Mouse (Mus musculus) midbrain, embryonic 13.5 days (tissue): ENCODE results near the gene Plekhh2. TPM values are rescaled to one million over a fixed set of nuclear protein-coding genes. Genes with fewer than 3 reads are reported as not detected.

Source experiments
- ATAC-seq: fragments of 200-750 bp; cut with Nextera tagmentation; 2 replicates; pipeline ENCODE4 v1.8.0; 2017; ENCODE audit warnings: mild to moderate bottlenecking, moderate TSS enrichment, moderate library complexity
- H3K27ac ChIP-seq: fragments of 300-500 bp; sonication (generic); 2 replicates; pipeline ENCODE4 v1.5.1; 2015; ENCODE audit warnings: inconsistent platforms, mild to moderate bottlenecking, moderate library complexity
- H3K27me3 ChIP-seq: fragments of 300-500 bp; sonication (generic); 2 replicates; pipeline ENCODE4 v1.6.1; 2015; ENCODE audit warnings: mild to moderate bottlenecking, inconsistent platforms
- H3K36me3 ChIP-seq: fragments of 300-500 bp; sonication (generic); 2 replicates; pipeline ENCODE4 v1.6.1; 2015; ENCODE audit warnings: mild to moderate bottlenecking, inconsistent platforms
- H3K4me1 ChIP-seq: fragments of 300-500 bp; sonication (generic); replicated peaks from 2 replicates; pipeline ENCODE4 v1.6.1; 2015; ENCODE audit warnings: inconsistent platforms
- H3K4me2 ChIP-seq: fragments of 300-500 bp; sonication (generic); replicated peaks from 2 replicates; pipeline ENCODE4 v1.6.1; 2015; ENCODE audit warnings: moderate library complexity, mild to moderate bottlenecking, inconsistent platforms
- H3K4me3 ChIP-seq: fragments of 300-500 bp; sonication (generic); replicated peaks from 2 replicates; pipeline ENCODE4 v1.5.1; 2015; ENCODE audit warnings: mild to moderate bottlenecking, inconsistent platforms
- H3K9ac ChIP-seq: fragments of 300-500 bp; sonication (generic); replicated peaks from 2 replicates; pipeline ENCODE4 v1.6.1; 2015; ENCODE audit warnings: mild to moderate bottlenecking, inconsistent platforms
- H3K9me3 ChIP-seq: fragments of 300-500 bp; sonication (generic); 2 replicates; pipeline ENCODE4 v1.6.1; 2016; ENCODE audit warnings: mild to moderate bottlenecking, inconsistent platforms
- WGBS: fragments of 180-500 bp; shearing (Covaris S2); methylation state at CpG from one replicate; pipeline ENCODE4 v1.1.7; 2015; 5-methylcytosine and 5-hydroxymethylcytosine counted together
- polyA plus RNA-seq: library from polyadenylated mRNA; unstranded; fragments of >200 nt; fragmentation: Nextera tagmentation; extraction: Ambion mirVana; gene quantifications from 2 replicates; pipeline ENCODE4 v1.2.1, GENCODE M21; 2015

Plekhh2 gene
- polyA plus RNA-seq, 1 experiment from 2014 or later = 1.7 TPM

DNA sequence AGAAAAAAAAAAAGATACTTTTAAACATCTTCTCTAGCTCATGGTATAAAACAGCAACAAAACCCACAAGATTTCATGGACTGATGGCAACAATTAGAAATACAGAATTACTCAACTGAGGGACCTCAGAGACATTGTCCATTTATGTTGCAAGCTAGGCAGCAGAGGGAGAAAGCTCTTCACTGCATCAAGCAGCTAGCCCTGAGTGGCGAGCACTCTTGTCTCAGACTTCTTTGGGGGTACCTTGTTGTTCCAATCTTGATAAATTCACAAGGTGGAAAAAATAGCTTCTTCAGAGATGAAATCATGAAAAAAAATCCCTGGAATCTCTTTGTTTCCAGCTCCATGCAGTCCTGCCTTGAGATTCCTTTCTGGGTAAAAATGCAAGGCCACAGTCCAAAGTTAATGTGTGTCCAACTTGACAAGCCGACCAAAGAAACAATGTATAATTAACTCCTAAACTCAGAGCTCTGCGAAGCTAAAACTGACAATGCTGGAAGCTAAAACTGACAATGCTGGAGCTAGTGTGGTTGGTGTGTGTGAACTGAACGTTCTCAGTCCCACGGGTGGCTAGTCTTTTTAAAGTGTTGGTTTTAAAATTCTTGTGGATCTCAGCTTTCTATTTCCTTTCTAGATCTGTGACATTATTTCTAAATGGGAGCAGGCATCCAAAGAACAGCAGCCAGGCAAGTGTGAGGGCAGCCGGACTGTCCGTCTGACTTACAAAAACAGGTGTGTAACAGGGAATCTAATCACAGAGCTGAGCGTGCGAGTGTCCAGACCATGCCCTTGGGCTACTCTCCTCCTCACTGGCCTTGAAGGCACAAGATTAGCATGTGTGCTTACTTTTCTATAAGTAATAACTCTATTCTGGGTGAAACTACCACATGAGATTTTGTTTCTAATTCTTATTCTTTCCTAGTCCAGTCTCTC lies 88.6 kb downstream of the Plekhh2 start:
- Histone ChIP-seq H3K27me3 (no peaks in the 10 kb centered on the region), H3K4me1 (peaks cover 12% of the 10 kb centered on the region), H3K4me2 (no peak overlapping the region), H3K27ac (no peak overlapping the region), H3K9ac (no peak overlapping the region), H3K9me3 (no peaks in the 10 kb centered on the region), H3K4me3 (no peak overlapping the region), H3K36me3 (no peaks in the 10 kb centered on the region)
- ATAC-seq = no peak
- WGBS = 87% methylated on average over 9 of the region's 9 CpGs

DNA sequence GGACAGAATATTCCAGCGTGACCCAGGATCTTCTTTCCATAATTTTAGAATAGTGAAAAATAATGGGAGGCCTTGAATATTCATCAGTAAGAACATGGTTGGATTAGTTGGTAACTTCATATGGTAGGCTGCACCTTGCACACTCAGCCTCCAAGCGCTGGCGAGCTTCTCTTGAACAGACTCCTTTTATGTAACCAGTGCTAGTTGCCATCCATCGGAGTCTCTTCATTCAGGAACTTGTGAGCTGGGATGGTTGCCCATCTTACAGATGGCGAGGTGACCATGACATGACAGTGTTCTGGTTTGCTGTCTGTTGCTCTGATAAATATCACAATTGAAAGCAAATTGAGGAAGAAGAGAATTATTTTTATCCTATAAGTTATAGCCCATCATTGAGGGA lies 90.1 kb downstream of the Plekhh2 start:
- no peaks in the 10 kb centered on the region for H3K9me3 ChIP-seq
- no peak overlapping the region for H3K9ac ChIP-seq
- H3K4me1 ChIP-seq = peaks cover under 1% of the 10 kb centered on the region
- no peak overlapping the region for H3K4me3 ChIP-seq
- H3K4me2 ChIP-seq = no peak overlapping the region
- 92% methylated on average over 5 of the region's 5 CpGs for WGBS
- H3K36me3 ChIP-seq = no peaks in the 10 kb centered on the region
- no peaks in the 10 kb centered on the region for H3K27me3 ChIP-seq
- no peak for ATAC-seq
- no peak overlapping the region for H3K27ac ChIP-seq

DNA sequence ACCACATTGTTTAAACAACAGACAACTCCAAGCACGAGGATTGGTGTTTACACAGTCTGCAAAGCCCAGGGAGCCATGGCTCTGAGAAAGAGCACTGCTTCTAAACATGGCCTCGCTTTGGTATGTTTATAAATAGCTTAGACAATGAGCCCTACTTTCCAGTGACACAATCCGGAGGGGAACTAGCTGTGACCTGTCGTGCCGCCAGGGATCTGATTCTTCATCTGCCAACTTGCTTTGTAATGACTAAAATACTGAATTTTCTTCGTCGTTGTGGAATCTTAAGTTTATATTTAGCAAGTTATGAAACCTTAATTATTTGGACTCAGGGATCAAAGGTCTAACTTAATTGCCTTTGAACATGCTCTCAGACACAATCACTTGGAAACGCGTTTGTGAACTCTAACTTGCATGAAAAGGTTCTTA lies 91.5 kb downstream of the Plekhh2 start:
- Histone ChIP-seq H3K4me2 (no peak overlapping the region), H3K9ac (no peak overlapping the region), H3K9me3 (no peaks in the 10 kb centered on the region), H3K4me1 (no peaks in the 10 kb centered on the region), H3K36me3 (no peaks in the 10 kb centered on the region), H3K27ac (no peak overlapping the region), H3K4me3 (no peak overlapping the region), H3K27me3 (no peaks in the 10 kb centered on the region)
- no peak for ATAC-seq
- 74% methylated on average over 9 of the region's 9 CpGs for WGBS

DNA sequence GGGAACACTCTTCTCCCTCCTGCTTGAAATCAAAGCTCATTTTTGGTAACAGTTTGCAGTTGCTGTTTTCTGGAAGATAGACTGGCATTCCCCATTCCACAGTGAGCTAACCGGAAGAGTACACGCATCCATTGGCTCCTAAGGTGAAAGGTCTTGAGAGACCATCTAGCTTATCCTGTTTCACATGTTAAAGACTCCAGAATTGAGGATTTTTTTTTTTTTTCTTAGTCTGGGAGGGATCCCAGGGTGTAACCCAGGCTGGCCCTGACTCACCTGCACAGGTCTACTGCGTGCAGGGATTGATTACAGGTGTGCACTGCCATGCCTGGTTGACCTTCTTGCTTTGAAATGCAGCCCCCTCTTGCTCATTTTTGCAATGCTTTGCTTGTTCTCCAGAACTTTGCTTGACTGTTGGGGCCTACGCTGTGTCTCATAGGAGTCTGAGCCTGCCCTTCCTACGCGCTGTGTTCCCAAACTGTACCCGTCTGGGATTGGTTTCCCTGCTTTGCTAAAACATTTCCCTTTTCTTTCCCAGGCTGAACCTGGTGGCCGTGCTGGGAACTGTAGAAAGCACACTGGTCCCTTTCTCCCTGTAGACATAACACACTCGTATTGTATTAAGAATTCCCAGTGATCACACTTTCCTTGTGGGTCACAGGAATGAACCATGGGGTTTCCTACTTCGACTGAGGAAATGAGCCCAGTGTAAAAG lies 92.2 kb downstream of the Plekhh2 start:
- H3K27ac ChIP-seq = no peak overlapping the region
- H3K9ac ChIP-seq = no peak overlapping the region
- no peak overlapping the region for H3K4me3 ChIP-seq
- WGBS = 89% methylated on average over 10 of the region's 10 CpGs
- H3K4me2 ChIP-seq = no peak overlapping the region
- H3K36me3 ChIP-seq = no peaks in the 10 kb centered on the region
- H3K9me3 ChIP-seq = no peaks in the 10 kb centered on the region
- ATAC-seq = no peak
- H3K4me1 ChIP-seq = no peaks in the 10 kb centered on the region
- H3K27me3 ChIP-seq = no peaks in the 10 kb centered on the region

DNA sequence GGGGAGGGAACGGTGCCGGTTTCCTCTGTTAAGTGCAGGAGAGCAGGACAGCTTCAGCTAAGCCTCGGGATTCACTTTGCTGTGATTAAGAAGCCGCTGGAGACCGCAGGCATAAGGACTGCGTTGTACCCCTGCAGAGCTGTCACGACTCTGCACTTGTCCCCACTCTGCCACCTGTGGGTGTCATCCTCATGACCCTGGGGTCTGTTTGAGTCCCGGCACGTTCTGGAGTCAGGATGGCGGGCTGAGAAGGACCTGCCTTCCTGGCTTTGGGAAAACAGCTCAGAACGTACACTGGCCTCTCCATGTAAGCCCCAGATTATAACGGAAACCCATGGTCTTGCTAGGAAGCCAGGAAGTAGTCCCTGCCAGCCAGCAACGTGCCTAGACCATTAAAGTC lies 95.3 kb downstream of the Plekhh2 start:
- H3K4me3 ChIP-seq = no peak overlapping the region
- 47% methylated on average over 13 of the region's 13 CpGs for WGBS
- H3K27ac ChIP-seq = no peak overlapping the region
- H3K4me1 ChIP-seq = no peaks in the 10 kb centered on the region
- peaks cover 1% of the 10 kb centered on the region; the same call in 1 of the 2 replicates for H3K36me3 ChIP-seq
- no peak overlapping the region for H3K9ac ChIP-seq
- H3K27me3 ChIP-seq = no peaks in the 10 kb centered on the region
- no peak overlapping the region for H3K4me2 ChIP-seq
- ATAC-seq = no peak
- no peaks in the 10 kb centered on the region for H3K9me3 ChIP-seq

DNA sequence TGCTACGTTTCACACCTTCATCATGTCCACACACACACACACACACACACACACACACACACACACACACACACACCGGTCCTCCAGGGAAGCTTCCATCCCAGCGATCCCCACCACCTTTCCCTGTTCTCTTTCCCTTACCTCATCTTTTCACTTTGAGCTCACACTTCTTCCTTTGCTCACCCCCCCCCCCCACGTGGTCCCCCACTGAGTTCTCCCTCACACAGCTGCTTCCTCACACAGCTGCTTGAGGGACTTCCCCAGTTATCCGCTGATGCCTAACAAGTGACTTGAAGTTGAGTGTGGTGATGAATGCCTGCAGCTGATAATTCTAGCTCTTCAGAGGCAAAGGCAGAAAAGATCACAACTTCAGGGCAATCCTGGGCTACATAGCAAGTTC lies 95.9 kb downstream of the Plekhh2 start:
- Histone ChIP-seq H3K4me2 (no peak overlapping the region), H3K4me1 (no peaks in the 10 kb centered on the region), H3K9ac (no peak overlapping the region), H3K36me3 (peaks cover 5% of the 10 kb centered on the region; the same call in 1 of the 2 replicates), H3K27me3 (no peaks in the 10 kb centered on the region), H3K9me3 (no peaks in the 10 kb centered on the region), H3K27ac (no peak overlapping the region), H3K4me3 (no peak overlapping the region)
- ATAC-seq = no peak
- WGBS = 75% methylated on average over 5 of the region's 5 CpGs

DNA sequence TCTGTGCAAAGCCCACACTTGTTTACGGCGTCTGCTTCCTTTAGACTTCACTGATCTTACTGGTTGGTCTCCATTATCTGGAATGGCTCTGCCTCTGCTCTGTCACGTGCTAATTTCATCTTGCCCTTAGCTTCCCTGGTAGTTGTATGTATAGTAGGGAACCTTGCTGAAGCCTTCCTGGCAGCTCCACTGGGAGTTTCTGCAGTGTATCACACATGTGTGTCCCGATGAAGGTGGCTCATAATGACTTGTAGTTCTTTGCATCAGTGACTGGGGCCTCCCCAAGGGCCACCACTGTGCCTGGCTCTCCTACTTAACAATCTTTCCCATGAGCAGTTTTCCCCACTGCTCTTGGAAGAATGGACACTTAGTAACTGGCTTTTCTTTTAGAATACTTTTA lies 96.9 kb downstream of the Plekhh2 start:
- H3K4me2 ChIP-seq = no peak overlapping the region
- 81% methylated on average over 4 of the region's 4 CpGs for WGBS
- no peak overlapping the region for H3K9ac ChIP-seq
- H3K4me1 ChIP-seq = no peaks in the 10 kb centered on the region
- H3K4me3 ChIP-seq = no peak overlapping the region
- ATAC-seq = no peak
- no peaks in the 10 kb centered on the region for H3K27me3 ChIP-seq
- H3K27ac ChIP-seq = no peak overlapping the region
- H3K36me3 ChIP-seq = peaks cover 7% of the 10 kb centered on the region; the same call in 1 of the 2 replicates
- no peaks in the 10 kb centered on the region; the same call in 1 of the 2 replicates for H3K9me3 ChIP-seq

DNA sequence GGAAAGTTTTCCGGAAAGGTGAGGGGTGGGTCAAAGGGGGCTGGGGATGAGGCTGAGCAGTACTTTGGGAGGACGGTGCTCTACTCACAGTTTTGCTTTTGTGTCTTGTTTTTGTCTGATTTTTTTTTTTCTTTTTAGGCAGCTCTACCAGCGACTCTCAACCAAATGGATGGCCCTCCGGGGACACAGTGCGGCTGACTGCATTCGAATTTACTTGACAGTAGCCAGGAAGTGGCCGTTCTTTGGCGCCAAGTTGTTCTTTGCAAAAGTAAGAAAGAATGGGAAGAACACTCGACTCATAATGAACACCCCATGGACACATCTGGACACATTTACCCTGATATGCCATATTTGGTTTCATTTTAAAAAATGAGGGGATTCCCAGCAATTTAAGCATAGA lies 99.8 kb downstream of the Plekhh2 start:
- H3K4me1 ChIP-seq = no peaks in the 10 kb centered on the region
- H3K36me3 ChIP-seq = peaks cover 14% of the 10 kb centered on the region
- H3K9ac ChIP-seq = no peak overlapping the region
- ATAC-seq = no peak
- no peak overlapping the region for H3K4me2 ChIP-seq
- H3K27ac ChIP-seq = no peak overlapping the region
- 93% methylated on average over 9 of the region's 9 CpGs for WGBS
- H3K4me3 ChIP-seq = no peak overlapping the region
- no peaks in the 10 kb centered on the region for H3K27me3 ChIP-seq
- no peaks in the 10 kb centered on the region; the same call in 1 of the 2 replicates for H3K9me3 ChIP-seq

DNA sequence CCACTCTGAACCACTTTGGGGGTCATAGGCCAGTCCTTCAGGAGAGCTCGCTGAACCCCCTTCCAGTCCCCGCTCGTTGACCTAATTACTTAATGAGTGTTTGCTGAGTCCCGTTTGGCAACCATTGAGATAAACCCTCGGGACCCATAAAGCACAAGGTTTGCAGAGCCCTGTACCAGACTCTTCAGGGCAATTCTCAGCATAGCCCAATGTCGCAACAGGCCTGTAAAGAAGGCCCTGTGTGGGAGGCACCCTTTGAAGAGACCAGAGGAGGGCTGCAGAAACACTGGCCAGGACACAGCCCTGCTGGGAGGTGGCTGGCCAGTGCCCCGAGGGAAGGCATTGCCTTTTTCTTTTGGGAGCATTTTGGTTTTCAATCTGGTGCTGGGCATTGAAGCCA lies 100.3 kb downstream of the Plekhh2 start:
- Histone ChIP-seq H3K9me3 (no peaks in the 10 kb centered on the region; the same call in 1 of the 2 replicates), H3K9ac (no peak overlapping the region), H3K36me3 (peaks cover 14% of the 10 kb centered on the region), H3K4me1 (no peaks in the 10 kb centered on the region), H3K4me2 (no peak overlapping the region), H3K27me3 (no peaks in the 10 kb centered on the region), H3K4me3 (no peak overlapping the region), H3K27ac (no peak overlapping the region)
- ATAC-seq = no peak
- 85% methylated on average over 7 of the region's 7 CpGs for WGBS

DNA sequence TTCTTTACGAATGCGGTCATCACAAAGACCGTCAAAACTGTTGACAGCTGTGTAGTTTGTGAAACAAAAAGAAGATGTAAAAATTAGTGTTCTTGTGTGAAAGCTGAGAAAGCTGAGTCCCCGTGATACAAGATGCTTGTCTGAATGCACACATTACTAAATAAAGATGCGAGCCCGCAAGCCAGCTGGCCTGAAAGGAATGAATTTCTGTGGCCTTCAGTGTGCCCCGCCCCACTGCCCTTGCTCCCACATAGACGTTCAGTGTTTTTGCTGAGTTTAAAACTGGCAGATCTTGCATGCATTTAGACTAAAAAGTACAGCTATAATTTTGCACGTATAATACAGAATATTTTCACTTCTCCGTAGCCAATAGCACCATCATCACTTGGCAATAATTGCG lies 104.1 kb downstream of the Plekhh2 start:
- Histone ChIP-seq H3K4me2 (no peak overlapping the region), H3K4me3 (no peak overlapping the region), H3K9me3 (no peaks in the 10 kb centered on the region; the same call in 1 of the 2 replicates), H3K27ac (no peak overlapping the region), H3K4me1 (no peaks in the 10 kb centered on the region), H3K36me3 (peaks cover 14% of the 10 kb centered on the region), H3K9ac (no peak overlapping the region), H3K27me3 (no peaks in the 10 kb centered on the region)
- no peak for ATAC-seq
- WGBS = 83% methylated on average over 11 of the region's 11 CpGs

DNA sequence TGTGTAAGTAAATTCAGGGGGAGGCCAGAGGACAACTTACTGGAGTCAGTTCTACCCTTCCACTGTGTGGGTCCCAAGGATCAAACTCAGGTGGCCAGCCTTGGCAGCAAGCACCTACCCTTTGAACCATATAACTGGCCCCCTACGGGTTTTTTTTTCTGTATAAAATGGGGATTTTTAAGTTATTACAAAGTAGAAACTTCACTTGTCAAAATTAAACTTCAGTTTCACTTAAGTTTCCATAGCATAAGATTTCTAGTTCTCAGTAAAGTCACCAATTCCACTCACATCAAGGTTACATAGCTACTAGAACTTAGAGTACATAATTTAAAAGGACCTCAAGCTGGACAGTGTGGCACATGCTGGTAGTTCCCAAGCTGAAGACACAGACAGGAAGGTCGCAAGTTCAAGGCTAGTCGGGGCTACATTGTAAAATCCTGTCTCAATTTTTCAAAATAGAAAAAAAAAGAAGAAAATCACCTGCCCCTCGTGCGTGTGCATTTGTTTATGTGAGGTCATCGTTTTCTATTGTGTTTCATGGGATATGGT lies 104.9 kb downstream of the Plekhh2 start:
- Histone ChIP-seq H3K4me1 (no peaks in the 10 kb centered on the region), H3K9me3 (no peaks in the 10 kb centered on the region; the same call in 1 of the 2 replicates), H3K27me3 (no peaks in the 10 kb centered on the region), H3K27ac (no peak overlapping the region), H3K36me3 (peaks cover 14% of the 10 kb centered on the region), H3K4me2 (no peak overlapping the region), H3K9ac (no peak overlapping the region), H3K4me3 (no peak overlapping the region)
- 88% methylated on average over 6 of the region's 6 CpGs for WGBS
- no peak for ATAC-seq

DNA sequence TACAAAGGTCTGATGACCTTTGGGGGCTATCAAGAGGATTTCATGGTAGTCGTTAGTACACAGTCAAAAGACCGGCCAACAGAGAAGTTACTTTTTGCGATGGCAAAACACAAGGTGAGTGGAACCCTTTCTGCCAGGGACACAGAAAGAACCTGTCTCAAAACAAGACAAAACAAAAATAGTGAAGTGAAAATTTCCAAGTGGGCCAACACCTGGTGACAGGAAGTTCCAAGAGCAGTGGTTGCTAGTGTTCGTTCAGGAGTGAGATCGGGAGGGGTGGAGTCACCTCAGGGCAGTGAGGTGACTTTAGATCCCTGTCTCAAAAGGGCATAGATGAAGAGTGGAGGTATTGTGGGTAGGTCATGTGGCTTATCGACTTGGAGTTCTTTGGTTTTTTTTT lies 106.3 kb downstream of the Plekhh2 start:
- 89% methylated on average over 6 of the region's 6 CpGs for WGBS
- Histone ChIP-seq H3K4me3 (no peak overlapping the region), H3K36me3 (peaks cover 9% of the 10 kb centered on the region), H3K4me1 (no peaks in the 10 kb centered on the region), H3K27me3 (no peaks in the 10 kb centered on the region), H3K9me3 (no peaks in the 10 kb centered on the region; the same call in 1 of the 2 replicates), H3K27ac (no peak overlapping the region), H3K4me2 (no peak overlapping the region), H3K9ac (no peak overlapping the region)
- no peak for ATAC-seq
